Mouse (Mus musculus) liver, adult 2 months (tissue): Measurements from ENCODE around the gene Nav2.

Source experiments
- CTCF ChIP-seq: fragments of 200-500 bp; IDR thresholded peaks from 2 replicates; pipeline ENCODE4 v1.5.1; 2011; ENCODE audit warnings: low read depth, low read length, control low read depth
- POLR2A ChIP-seq: fragments of 200-500 bp; IDR thresholded peaks from 2 replicates; pipeline ENCODE4 v1.6.1; 2011; ENCODE audit warnings: low read length, control low read depth; ENCODE audit not compliant: insufficient read depth; ENCODE audit errors: extremely low read depth

DNA sequence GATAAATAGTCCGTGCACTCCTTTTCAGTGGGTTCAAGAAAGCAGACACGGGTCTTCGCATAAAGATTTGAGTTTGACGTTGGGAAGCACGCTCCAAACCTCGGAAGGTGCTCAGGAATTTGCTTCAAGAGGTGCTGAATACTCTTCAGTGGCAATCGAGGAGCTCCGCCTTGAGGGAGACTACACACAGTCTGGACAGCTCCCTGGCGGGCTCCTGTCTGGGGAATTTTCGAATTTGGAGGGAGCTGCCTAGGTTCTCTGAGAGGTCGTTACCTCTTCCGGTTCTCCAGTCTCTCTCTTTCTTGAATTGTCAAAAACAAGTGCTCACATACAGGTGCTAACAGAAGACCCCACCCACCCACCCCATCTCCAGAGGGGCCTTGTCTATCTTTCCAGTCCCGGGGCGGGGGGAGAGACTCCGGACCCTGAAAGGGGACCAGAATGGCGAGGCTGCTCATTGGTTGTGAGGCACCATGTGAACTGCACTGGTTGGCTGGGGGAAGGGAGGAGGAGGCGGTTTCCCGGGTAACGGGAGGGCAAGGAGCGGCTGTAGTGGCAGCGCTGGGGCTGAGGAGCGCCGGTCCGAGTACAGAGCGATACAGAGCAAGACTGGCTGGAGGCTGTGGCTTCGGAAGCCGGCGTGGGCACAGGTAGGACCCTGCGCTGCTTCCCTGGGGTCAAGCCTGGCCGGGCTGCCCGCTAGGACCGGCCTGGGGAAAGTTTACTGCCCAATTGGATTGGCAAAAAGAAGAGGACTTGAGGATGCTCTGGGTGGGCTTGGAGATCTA, 50.2 kb downstream of the Nav2 start:
- no peak for TF ChIP-seq CTCF
- TF ChIP-seq POLR2A: no peak
